Mouse (Mus musculus): ENCODE data around the gene Olfr1474. TPM values are rescaled to one million over a fixed set of nuclear protein-coding genes. Genes with fewer than 3 reads are reported as not detected.
"Not testable (repeated sequence)": the region's sequence is repeated elsewhere in the genome, so short reads cannot be mapped to it uniquely, and the experiment has no call there.

Gene Olfr1474
- not detected in 2 replicates for polyA plus RNA-seq (2014; fragmentation: Nextera tagmentation; extraction: Ambion mirVana)

DNA sequence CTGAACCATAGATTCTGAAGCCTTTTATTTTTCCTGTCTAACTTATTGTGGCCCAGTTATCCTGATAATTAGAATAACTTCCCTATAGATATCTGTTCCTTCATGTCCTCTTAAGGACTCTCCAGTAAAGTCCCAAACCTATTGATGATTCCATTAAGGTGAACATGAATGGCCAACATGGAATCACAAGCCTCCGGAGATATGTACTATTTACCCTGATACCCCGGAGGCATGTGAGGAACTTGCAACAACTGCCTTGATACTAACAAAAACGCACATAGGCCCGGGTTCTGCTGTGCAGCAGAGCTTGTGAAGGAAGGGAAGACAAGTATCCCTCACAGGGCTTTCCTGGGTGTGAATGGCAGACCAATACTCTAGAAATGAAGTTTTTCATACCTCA, at the start of gene Olfr1474:
Olfr1474 (plus strand) TSS at position 301 of the 400 bp plus-strand sequence.
- H3K27me3 ChIP-seq (ENCODE audit: control insufficient read depth, insufficient read depth, low read length); H3K4me1 ChIP-seq (replicated peaks; ENCODE audit: control insufficient read depth, insufficient read depth, low read length); H3K36me3 ChIP-seq (ENCODE audit: control insufficient read depth, insufficient read depth, low read length); ATAC-seq (ENCODE audit: low FRiP score); H3K4me3 ChIP-seq (ENCODE audit: low read depth, low read length); H3K27ac ChIP-seq (ENCODE audit: low read depth, low read length); DNase-seq (ENCODE audit: low spot score); H3K9me3 ChIP-seq (ENCODE audit: control insufficient read depth, low read length); H3K9ac ChIP-seq (ENCODE audit: low read depth, low read length); H3K4me2 ChIP-seq (replicated peaks; ENCODE audit: low read depth, low read length): not testable (repeated sequence)
- 83% methylated on average over 4 of the region's 4 CpGs for WGBS

DNA sequence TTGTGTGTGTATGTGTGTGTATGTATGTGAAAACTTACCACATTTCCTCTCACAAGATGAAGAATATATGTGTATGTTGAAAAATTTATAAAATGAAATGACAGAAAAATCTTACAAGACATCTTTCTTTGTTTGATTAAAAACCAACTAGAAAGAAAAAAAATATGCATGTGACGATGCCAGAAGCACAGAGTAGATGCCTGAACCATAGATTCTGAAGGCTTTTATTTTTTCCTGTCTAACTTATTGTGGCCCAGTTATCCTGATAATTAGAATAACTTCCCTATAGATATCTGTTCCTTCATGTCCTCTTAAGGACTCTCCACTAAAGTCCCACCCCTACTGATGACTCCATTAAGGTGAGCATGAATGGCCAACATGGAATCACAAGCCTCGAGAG, 26.3 kb upstream of the Olfr1474 start, which contains the start of gene Olfr1471:
Olfr1471 (plus strand) TSS at position 301 of the 400 bp plus-strand sequence.
- ATAC-seq (ENCODE audit: low FRiP score); H3K27me3 ChIP-seq (ENCODE audit: control insufficient read depth, insufficient read depth, low read length); H3K36me3 ChIP-seq (ENCODE audit: control insufficient read depth, insufficient read depth, low read length); H3K4me3 ChIP-seq (ENCODE audit: low read depth, low read length); H3K9ac ChIP-seq (ENCODE audit: low read depth, low read length); H3K27ac ChIP-seq (ENCODE audit: low read depth, low read length); H3K9me3 ChIP-seq (ENCODE audit: control insufficient read depth, low read length); H3K4me1 ChIP-seq (replicated peaks; ENCODE audit: control insufficient read depth, insufficient read depth, low read length); DNase-seq (ENCODE audit: low spot score); H3K4me2 ChIP-seq (replicated peaks; ENCODE audit: low read depth, low read length): not testable (repeated sequence)
- WGBS: 74% methylated on average over 2 of the region's 2 CpGs

DNA sequence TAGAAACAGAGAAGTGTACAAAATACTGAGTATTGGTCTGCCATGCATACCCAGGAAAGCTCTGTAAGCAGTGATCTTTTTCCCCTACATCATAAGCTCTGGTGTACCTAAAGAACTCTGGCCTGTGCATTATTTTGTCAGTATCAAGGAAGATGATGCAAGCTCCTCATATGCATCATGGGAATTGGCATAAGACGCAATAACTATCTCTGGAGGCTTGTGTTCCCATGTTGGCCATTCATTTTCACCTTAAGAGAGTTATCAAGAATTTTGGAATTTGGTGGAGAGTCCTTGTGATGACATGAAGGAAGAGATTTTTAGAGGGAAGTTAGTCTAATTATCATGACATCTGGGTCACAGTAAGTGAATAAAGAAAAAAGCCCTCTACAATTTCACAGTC, 13.4 kb upstream of the Olfr1474 start, which contains the start of gene Olfr1472:
Olfr1472 (minus strand) TSS at position 101 of the 400 bp plus-strand sequence.
- Histone ChIP-seq H3K36me3 (ENCODE audit: control insufficient read depth, insufficient read depth, low read length) (no peaks in the 10 kb centered on the region), H3K4me2 (replicated peaks; ENCODE audit: low read depth, low read length) (no peak within 1 kb of the TSS), H3K27me3 (ENCODE audit: control insufficient read depth, insufficient read depth, low read length) (no peaks in the 10 kb centered on the region), H3K27ac (ENCODE audit: low read depth, low read length) (no peak within 1 kb of the TSS), H3K4me1 (replicated peaks; ENCODE audit: control insufficient read depth, insufficient read depth, low read length) (no peaks in the 10 kb centered on the region), H3K4me3 (ENCODE audit: low read depth, low read length) (no peak within 1 kb of the TSS), H3K9me3 (ENCODE audit: control insufficient read depth, low read length) (no peaks in the 10 kb centered on the region), H3K9ac (ENCODE audit: low read depth, low read length) (no peak within 1 kb of the TSS)
- 82% methylated on average over 1 of the region's 1 CpGs for WGBS
- ATAC-seq (ENCODE audit: low FRiP score): no peak
- DNase-seq (ENCODE audit: low spot score): no peak

GRCm38 (mm10) chr19:13480096-13480495, 10.7 kb downstream of the Olfr1474 start, which contains the start of gene Olfr1475:
Gene Olfr1475 (minus strand): TSS chr19:13480196.
- Histone ChIP-seq H3K9me3 (ENCODE audit: control insufficient read depth, low read length) (no peaks in the 10 kb centered on the region), H3K9ac (ENCODE audit: low read depth, low read length) (no peak within 1 kb of the TSS), H3K4me1 (replicated peaks; ENCODE audit: control insufficient read depth, insufficient read depth, low read length) (no peaks in the 10 kb centered on the region), H3K27me3 (ENCODE audit: control insufficient read depth, insufficient read depth, low read length) (no peaks in the 10 kb centered on the region), H3K4me3 (ENCODE audit: low read depth, low read length) (no peak within 1 kb of the TSS), H3K4me2 (replicated peaks; ENCODE audit: low read depth, low read length) (no peak within 1 kb of the TSS), H3K36me3 (ENCODE audit: control insufficient read depth, insufficient read depth, low read length) (no peaks in the 10 kb centered on the region), H3K27ac (ENCODE audit: low read depth, low read length) (no peak within 1 kb of the TSS)
- DNase-seq (ENCODE audit: low spot score) (no peak), ATAC-seq (ENCODE audit: low FRiP score) (no peak)

DNA sequence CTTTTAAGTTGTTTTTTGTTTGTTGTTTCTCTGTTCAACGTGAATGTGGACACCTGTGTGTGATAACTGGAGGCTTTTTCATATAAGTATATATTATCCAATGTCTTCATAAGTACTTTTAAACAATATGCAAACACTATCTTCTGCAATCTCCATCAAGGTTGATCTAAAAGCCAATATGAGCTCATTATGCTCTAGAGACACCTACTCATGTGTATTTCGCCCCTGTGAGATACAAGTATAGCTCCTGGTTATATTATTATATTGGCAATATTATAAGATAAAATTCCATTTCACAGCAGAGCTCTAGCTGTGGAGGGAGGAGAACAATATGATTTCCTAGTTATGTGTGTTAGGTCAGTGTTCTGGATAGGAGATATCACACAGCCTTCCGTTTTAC, 30.9 kb downstream of the Olfr1474 start, which contains the start of gene Olfr1477:
Olfr1477 (plus strand) TSS at position 301 of the 400 bp plus-strand sequence.
- Histone ChIP-seq H3K27me3 (ENCODE audit: control insufficient read depth, insufficient read depth, low read length) (no peaks in the 10 kb centered on the region), H3K9me3 (ENCODE audit: control insufficient read depth, low read length) (0 out of 2 replicates have a peak, but pooled peaks cover 2% of the 10 kb centered on the region), H3K4me1 (replicated peaks; ENCODE audit: control insufficient read depth, insufficient read depth, low read length) (no peaks in the 10 kb centered on the region), H3K4me3 (ENCODE audit: low read depth, low read length) (no peak within 1 kb of the TSS), H3K9ac (ENCODE audit: low read depth, low read length) (no peak within 1 kb of the TSS), H3K4me2 (replicated peaks; ENCODE audit: low read depth, low read length) (no peak within 1 kb of the TSS), H3K36me3 (ENCODE audit: control insufficient read depth, insufficient read depth, low read length) (no peaks in the 10 kb centered on the region), H3K27ac (ENCODE audit: low read depth, low read length) (no peak within 1 kb of the TSS)
- no peak for DNase-seq (ENCODE audit: low spot score)
- WGBS: 82% methylated on average over 3 of the region's 3 CpGs
- ATAC-seq (ENCODE audit: low FRiP score): no peak

Other genes starting within 250 kb of the Olfr1474 start
- gene Olfr1463, start 238.2 kb upstream of the Olfr1474 start, polyA plus RNA-seq (2014; fragmentation: Nextera tagmentation; extraction: Ambion mirVana): not detected in 2 replicates
- gene Olfr1465, start 154.0 kb upstream of the Olfr1474 start, polyA plus RNA-seq (2014; fragmentation: Nextera tagmentation; extraction: Ambion mirVana): not detected in 2 replicates
- not detected in 2 replicates for gene Olfr1466, start 130.7 kb upstream of the Olfr1474 start, polyA plus RNA-seq (2014; fragmentation: Nextera tagmentation; extraction: Ambion mirVana)
- not detected in 2 replicates for gene Olfr1467, start 107.3 kb upstream of the Olfr1474 start, polyA plus RNA-seq (2014; fragmentation: Nextera tagmentation; extraction: Ambion mirVana)
- gene Olfr1469, start 61.7 kb upstream of the Olfr1474 start, polyA plus RNA-seq (2014; fragmentation: Nextera tagmentation; extraction: Ambion mirVana): not detected in 2 replicates
- not detected in 2 replicates for gene Olfr1471, start 26.2 kb upstream of the Olfr1474 start, polyA plus RNA-seq (2014; fragmentation: Nextera tagmentation; extraction: Ambion mirVana)
- gene Olfr1472, start 13.5 kb upstream of the Olfr1474 start, polyA plus RNA-seq (2014; fragmentation: Nextera tagmentation; extraction: Ambion mirVana): not detected in 2 replicates
- gene Olfr1475, start 10.6 kb downstream of the Olfr1474 start, polyA plus RNA-seq (2014; fragmentation: Nextera tagmentation; extraction: Ambion mirVana): not detected in 2 replicates
- not detected in 2 replicates for gene Olfr1477, start 31.0 kb downstream of the Olfr1474 start, polyA plus RNA-seq (2014; fragmentation: Nextera tagmentation; extraction: Ambion mirVana)
- not detected in 2 replicates for gene Olfr1480, start 58.3 kb downstream of the Olfr1474 start, polyA plus RNA-seq (2014; fragmentation: Nextera tagmentation; extraction: Ambion mirVana)
- not detected in 2 replicates for gene Olfr1484, start 113.9 kb downstream of the Olfr1474 start, polyA plus RNA-seq (2014; fragmentation: Nextera tagmentation; extraction: Ambion mirVana)
- not detected in 2 replicates for gene Olfr1487, start 147.8 kb downstream of the Olfr1474 start, polyA plus RNA-seq (2014; fragmentation: Nextera tagmentation; extraction: Ambion mirVana)
- gene Olfr1489, start 162.1 kb downstream of the Olfr1474 start, polyA plus RNA-seq (2014; fragmentation: Nextera tagmentation; extraction: Ambion mirVana): not detected in 2 replicates
- not detected in 2 replicates for gene Olfr1490, start 181.5 kb downstream of the Olfr1474 start, polyA plus RNA-seq (2014; fragmentation: Nextera tagmentation; extraction: Ambion mirVana)
- not detected in 2 replicates for gene Olfr1491, start 227.7 kb downstream of the Olfr1474 start, polyA plus RNA-seq (2014; fragmentation: Nextera tagmentation; extraction: Ambion mirVana)

All from hindbrain, embryonic 11.5 days (tissue).